Comparison of ENCODE assay signal across 7 mouse cellular contexts in the genomic region with DNA sequence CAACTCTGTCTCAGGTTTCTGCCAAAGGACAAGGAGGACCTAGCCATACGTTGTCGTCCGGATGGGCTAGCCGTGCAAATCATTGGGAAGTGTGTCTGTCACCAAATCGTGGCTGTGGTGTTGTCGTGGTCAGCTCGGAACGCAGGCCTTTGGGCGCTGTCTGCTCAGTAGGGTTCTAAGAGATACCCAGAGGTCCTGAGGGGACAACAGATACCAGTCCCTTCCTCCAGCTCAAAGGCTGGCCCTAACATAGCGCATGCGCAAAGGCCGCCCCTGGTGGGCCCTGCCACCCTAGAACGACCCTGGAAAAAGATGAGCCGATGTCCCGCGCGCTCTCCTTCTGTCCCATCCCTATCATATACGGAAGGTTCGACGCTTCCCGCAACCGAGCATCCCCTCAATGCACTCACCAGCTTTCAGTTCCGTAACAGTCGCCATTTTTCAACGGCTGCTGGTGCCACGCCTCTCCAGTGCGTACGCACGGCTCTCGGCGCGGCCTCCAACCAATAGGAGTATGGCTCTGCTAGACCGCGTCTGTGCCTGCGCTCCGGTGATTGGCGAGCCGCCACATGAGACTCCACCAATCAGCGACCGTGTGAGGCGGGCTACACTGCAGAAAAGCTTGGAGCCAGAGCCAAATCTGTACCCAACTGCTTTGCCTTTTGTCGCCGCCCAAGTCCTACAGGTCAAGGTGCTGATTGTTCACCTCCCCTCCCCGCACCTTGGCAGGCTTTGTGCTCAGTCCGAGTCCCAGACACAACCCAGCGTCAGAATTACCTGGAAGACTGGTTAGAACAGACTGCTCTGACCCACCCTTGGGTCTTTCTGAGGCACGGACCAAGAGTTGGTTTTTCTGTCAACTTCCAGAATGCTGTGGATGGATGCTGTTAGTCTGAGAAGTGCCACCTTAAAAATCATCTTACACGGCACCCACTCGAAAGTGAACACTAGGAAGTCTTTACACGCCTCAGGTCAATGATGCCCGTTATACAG. TPM values are rescaled to one million over a fixed set of nuclear protein-coding genes. Genes with fewer than 3 reads are reported as not detected.
A peak's percentile ranks its signal among the peaks of the same experiment; 100 is the strongest.
DNase-seq lines count a peak whose midpoint lies in the region; ATAC-seq lines count a peak whose summit lies in the region.

A gene (minus strand): TSS at position 522 of the 993 bp plus-strand sequence.

- H3K4me2 ChIP-seq in intestine, embryonic 15.5 days (replicated peaks), result peak within 1 kb of the TSS; percentile 81

- no peaks in the 10 kb centered on the region for H3K27me3 ChIP-seq in intestine, embryonic 15.5 days (replicated peaks)
- no peaks in the 10 kb centered on the region for H3K27me3 ChIP-seq in midbrain, embryonic 10.5 days (ENCODE audit: low read depth, poor library complexity, severe bottlenecking)

- H3K4me3 ChIP-seq in intestine, embryonic 15.5 days (replicated peaks), result peak within 1 kb of the TSS; percentile 71
- peak within 1 kb of the TSS; percentile 69 for H3K4me3 ChIP-seq in midbrain, embryonic 10.5 days

- intact Hi-C loops in gastrocnemius, postnatal 36 days (cut with DNase I), result loop anchor here (5.0 kb wide), 1 partner anchor 45 kb away; a partner anchor contains a TSS
- intact Hi-C loops in left cerebral cortex, postnatal 25 days (cut with DNase I), result loop anchor here (1.0 to 10.0 kb wide), 2 partner anchors 44 to 412 kb away; a partner anchor contains a TSS

- peak within 1 kb of the TSS; percentile 91 for H3K27ac ChIP-seq in intestine, embryonic 15.5 days
- H3K27ac ChIP-seq in midbrain, embryonic 10.5 days (replicated peaks), result peak within 1 kb of the TSS; percentile 96

- H3K9ac ChIP-seq in intestine, embryonic 15.5 days, result peak within 1 kb of the TSS; percentile 83

- WGBS in intestine, embryonic 15.5 days, result 4% methylated on average over 51 of the region's 51 CpGs
- 5% methylated on average over 51 of the region's 51 CpGs for WGBS in midbrain, embryonic 10.5 days

- H3K4me1 ChIP-seq in intestine, embryonic 15.5 days (replicated peaks), result 0 out of 2 replicates have a peak, but pooled peaks cover 6% of the 10 kb centered on the region
- H3K4me1 ChIP-seq in midbrain, embryonic 10.5 days, result peaks cover 20% of the 10 kb centered on the region

- H3K9me3 ChIP-seq in intestine, embryonic 15.5 days, result no peaks in the 10 kb centered on the region
- H3K9me3 ChIP-seq in midbrain, embryonic 10.5 days (replicated peaks), result no peaks in the 10 kb centered on the region

- ATAC-seq in intestine, embryonic 15.5 days, result peak; percentile 100

- peak; percentile 97 for DNase-seq in adrenal gland, adult 2 months
- peak; percentile 92 for DNase-seq in embryo, embryonic 11.5 days (ENCODE audit: low read depth, low spot score)
- peak; percentile 95 to 98 for DNase-seq in gastrocnemius, postnatal 36 days
- DNase-seq in left cerebral cortex, postnatal 25 days (ENCODE audit: low spot score in 2 of 2), result peak; percentile 98 to 99
- peak; percentile 94 for DNase-seq in midbrain, embryonic 10.5 days (ENCODE audit: low spot score)
- DNase-seq in right cerebral cortex, postnatal 4 days, result peak; percentile 99

- H3K36me3 ChIP-seq in intestine, embryonic 15.5 days, result no peaks in the 10 kb centered on the region; the same call in 1 of the 2 replicates
- H3K36me3 ChIP-seq in midbrain, embryonic 10.5 days, result peaks cover 25% of the 10 kb centered on the region

RNA-seq across cellular contexts. Expression of the gene that starts here (rescaled TPM):
- 10 to 100 TPM; 44.9 to 65.4 TPM for total RNA-seq in adrenal gland, adult 2 months (2021)
- polyA plus RNA-seq in adrenal gland, adult 2 months (2012; rRNA removed), result 23.8 and 26.7 TPM in 2 replicates
- total RNA-seq in gastrocnemius, postnatal 36 days (2021), result 10 to 100 TPM; 55.9 to 65.6 TPM
- polyA plus RNA-seq in intestine, embryonic 15.5 days (2015; fragmentation: Nextera tagmentation; extraction: Ambion mirVana), result 120 and 127 TPM in 2 replicates
- total RNA-seq in left cerebral cortex, postnatal 25 days (2021), result 10 to 100 TPM; 49.1 to 52.6 TPM
- polyA plus RNA-seq in midbrain, embryonic 10.5 days (2016; fragmentation: Nextera tagmentation; extraction: Ambion mirVana), result 143 and 169 TPM in 2 replicates

Comparison
In these comparisons a context has a peak if more than half of its experiments do, and no peak if none do; other contexts are left out.
1. Peak in every context shown above with its lines: DNase-seq, ATAC-seq, H3K4me3 ChIP-seq and H3K27ac ChIP-seq.